Mouse (Mus musculus) spleen, adult 2 months (tissue): ENCODE measurements at regions not wholly inside any gene's neighbourhood (a gene's known extent, or its start where the extent isn't known, plus 50 kb on each side); places are given as distances from the start of the nearest gene placed in this dataset.

Experiments
- CTCF ChIP-seq: fragments of 200-500 bp; IDR thresholded peaks from 2 replicates; pipeline ENCODE4 v1.5.1; 2011; ENCODE audit warnings: mild to moderate bottlenecking, inconsistent platforms; ENCODE audit not compliant: insufficient read depth, insufficient read length, insufficient replicate concordance; ENCODE audit errors: extremely low read depth
- POLR2A ChIP-seq: fragments of 200-500 bp; IDR thresholded peaks from 2 replicates; pipeline ENCODE4 v1.6.1; 2011; ENCODE audit warnings: low read depth, low read length, inconsistent platforms

- TF ChIP-seq POLR2A, result no peak
- TF ChIP-seq CTCF, result no peak
Observed at GRCm38 (mm10) chr2:115126625-115127369, 454.7 kb upstream of the BC052040 start.
